Mouse (Mus musculus) embryonic facial prominence, embryonic 15.5 days (tissue): ENCODE results near the gene Tor1a. TPM values are rescaled to one million over a fixed set of nuclear protein-coding genes. Genes with fewer than 3 reads are reported as not detected.

Experiments
- ATAC-seq: fragments of 200-750 bp; cut with Nextera tagmentation; 2 replicates; pipeline ENCODE4 v1.8.0; 2017; ENCODE audit warnings: low read depth, moderate TSS enrichment; ENCODE audit not compliant: insufficient number of reproducible peaks, low FRiP score, low TSS enrichment
- H3K27ac ChIP-seq: fragments of 300-500 bp; sonication (generic); replicated peaks from 2 replicates; pipeline ENCODE4 v1.5.1; 2015; ENCODE audit warnings: mild to moderate bottlenecking, inconsistent platforms
- H3K27me3 ChIP-seq: fragments of 300-500 bp; sonication (generic); 2 replicates; pipeline ENCODE4 v1.6.1; 2015; ENCODE audit warnings: inconsistent platforms
- H3K36me3 ChIP-seq: fragments of 300-500 bp; sonication (generic); 2 replicates; pipeline ENCODE4 v1.6.1; 2015; ENCODE audit warnings: mild to moderate bottlenecking, inconsistent platforms
- H3K4me1 ChIP-seq: fragments of 300-500 bp; sonication (generic); 2 replicates; pipeline ENCODE4 v1.6.1; 2015; ENCODE audit warnings: inconsistent platforms
- H3K4me2 ChIP-seq: fragments of 300-500 bp; sonication (generic); replicated peaks from 2 replicates; pipeline ENCODE4 v1.6.1; 2015; ENCODE audit warnings: mild to moderate bottlenecking, inconsistent platforms
- H3K4me3 ChIP-seq: fragments of 300-500 bp; sonication (generic); replicated peaks from 2 replicates; pipeline ENCODE4 v1.5.1; 2015; ENCODE audit warnings: mild to moderate bottlenecking, inconsistent platforms
- H3K9ac ChIP-seq: fragments of 300-500 bp; sonication (generic); 2 replicates; pipeline ENCODE4 v1.6.1; 2015; ENCODE audit warnings: inconsistent platforms
- H3K9me3 ChIP-seq: fragments of 300-500 bp; sonication (generic); replicated peaks from 2 replicates; pipeline ENCODE4 v1.6.1; 2016; ENCODE audit warnings: inconsistent platforms
- WGBS: fragments of 180-500 bp; shearing (Covaris S2); methylation state at CpG from one replicate; pipeline ENCODE4 v1.1.7; 2015; 5-methylcytosine and 5-hydroxymethylcytosine counted together
- polyA plus RNA-seq: library from polyadenylated mRNA; unstranded; fragments of >200 nt; fragmentation: Nextera tagmentation; extraction: Ambion mirVana; gene quantifications from 2 replicates; pipeline ENCODE4 v1.2.1, GENCODE M21; 2015

The Tor1a gene
- polyA plus RNA-seq, 1 experiment from 2014 or later = 79.1 TPM

DNA sequence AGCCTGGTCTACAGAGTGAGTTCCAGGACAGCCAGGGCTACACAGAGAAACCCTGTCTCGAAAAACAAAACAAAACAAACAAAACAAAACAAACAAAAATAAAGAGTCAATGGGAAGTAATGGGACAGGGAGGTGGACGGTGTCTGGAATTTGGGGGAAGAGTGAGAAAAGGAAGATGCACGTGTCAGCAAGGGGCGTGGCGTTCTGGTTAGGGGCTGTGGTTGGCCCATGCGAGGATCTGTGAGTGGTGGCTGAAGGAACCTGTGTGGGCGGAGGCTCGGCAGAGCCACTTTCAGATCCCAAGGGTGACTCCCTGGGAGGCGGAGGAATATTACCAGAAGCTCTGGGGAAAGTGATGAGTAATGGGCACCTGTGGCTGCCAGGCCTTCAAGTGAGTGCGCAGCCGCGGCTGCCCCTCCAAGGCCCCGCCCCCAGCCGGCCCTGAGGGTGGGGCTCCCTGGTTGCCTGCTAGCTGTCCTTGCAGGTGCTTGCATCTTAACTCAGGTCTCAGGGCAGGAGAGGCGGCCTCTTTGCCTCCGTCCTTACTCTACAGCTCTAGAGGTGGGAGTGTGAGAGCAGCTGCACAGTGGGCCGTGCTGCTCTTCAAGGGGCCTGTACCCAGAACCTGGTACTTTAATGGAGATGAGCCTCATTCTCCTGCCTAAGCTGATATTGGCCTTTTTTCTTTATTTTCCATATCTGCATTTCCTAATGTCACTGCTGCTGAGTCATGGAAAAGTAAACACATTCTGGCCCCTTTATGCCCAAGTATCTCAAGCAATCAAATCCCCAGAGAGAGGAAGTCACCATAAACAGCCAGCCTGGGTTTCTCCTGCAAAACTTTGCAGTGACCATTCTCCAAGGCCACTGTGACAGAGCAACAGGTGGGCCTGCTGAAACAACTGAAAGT, 17.6 kb upstream of the Tor1a start:
- Histone ChIP-seq H3K36me3 (peaks cover 10% of the 10 kb centered on the region), H3K27me3 (no peaks in the 10 kb centered on the region), H3K9ac (no peak overlapping the region), H3K4me3 (no peak overlapping the region), H3K9me3 (no peaks in the 10 kb centered on the region), H3K4me2 (no peak overlapping the region), H3K27ac (no peak overlapping the region), H3K4me1 (peaks cover 24% of the 10 kb centered on the region)
- no peak for ATAC-seq
- 28% methylated on average over 17 of the region's 17 CpGs for WGBS

DNA sequence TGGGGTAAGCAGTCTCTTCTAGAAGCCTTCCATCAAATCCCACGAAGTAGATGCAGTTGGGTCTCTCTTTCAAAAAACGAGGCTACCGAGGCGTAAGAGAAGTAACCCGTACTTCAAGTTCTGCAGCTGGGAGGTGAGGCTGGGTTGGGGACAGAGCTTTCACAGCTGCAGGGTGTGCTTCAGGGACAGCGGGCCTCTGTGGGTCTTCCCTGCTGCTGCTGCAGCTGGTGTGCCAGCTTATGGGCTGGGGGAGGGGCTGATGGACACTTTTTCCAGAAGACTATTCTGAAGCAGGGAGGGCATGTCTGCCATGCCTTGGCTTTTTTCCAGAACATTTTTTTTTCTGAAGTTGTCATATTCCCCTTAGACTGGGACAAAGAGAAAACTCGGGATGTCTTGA, 15.3 kb upstream of the Tor1a start:
- H3K9ac ChIP-seq = peak overlapping the region; percentile 55; the same call in 1 of the 2 replicates
- H3K27me3 ChIP-seq = no peaks in the 10 kb centered on the region
- H3K9me3 ChIP-seq = no peaks in the 10 kb centered on the region
- peak overlapping the region; percentile 59 for H3K27ac ChIP-seq
- H3K36me3 ChIP-seq = peaks cover 23% of the 10 kb centered on the region
- H3K4me2 ChIP-seq = peak overlapping the region; percentile 80
- ATAC-seq = no peak
- peak overlapping the region; percentile 81 for H3K4me3 ChIP-seq
- peaks cover 25% of the 10 kb centered on the region for H3K4me1 ChIP-seq
- 36% methylated on average over 7 of the region's 7 CpGs for WGBS

DNA sequence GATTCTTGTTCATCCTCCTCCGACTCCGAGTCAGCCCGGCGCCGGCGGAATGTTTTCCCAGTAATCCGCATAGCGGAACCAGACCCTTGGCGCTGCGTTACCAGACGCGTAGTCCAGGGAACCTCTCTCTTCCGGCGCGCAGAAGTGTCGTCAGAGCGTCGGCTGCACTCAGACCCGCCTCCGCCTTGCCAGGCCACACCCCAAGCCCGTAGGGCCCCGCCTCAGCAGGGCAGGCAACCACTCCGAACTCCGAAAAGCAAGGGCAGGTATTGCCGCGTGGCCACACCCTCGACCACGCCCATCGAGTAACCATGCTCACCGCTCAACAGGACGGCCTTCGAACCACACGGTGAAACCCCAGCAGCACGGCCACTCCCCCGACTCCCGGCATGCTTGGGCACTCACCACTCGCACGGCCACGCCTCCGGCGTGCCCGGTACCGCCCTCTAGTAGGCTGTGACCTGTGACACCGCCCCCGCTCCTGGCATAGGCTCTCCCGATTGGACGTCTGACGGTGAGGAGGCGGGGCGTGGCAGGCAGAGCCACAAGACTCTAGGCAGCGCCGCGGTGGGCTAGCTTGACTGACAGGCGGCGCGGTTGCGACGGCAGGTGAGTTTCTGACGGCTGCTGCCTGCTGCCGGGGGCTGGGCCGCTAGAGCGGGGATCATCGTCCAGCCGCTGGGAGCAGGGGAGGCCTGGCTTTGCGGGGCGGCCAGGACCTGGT, 14.2 kb upstream of the Tor1a start, which contains the start of the genes BC005624 and Usp20:
Gene BC005624 (minus strand): TSS at position 412 of the 724 bp plus-strand sequence.
Gene Usp20 (plus strand): TSS at position 490 of the 724 bp plus-strand sequence.
- peaks cover 30% of the 10 kb centered on the region for H3K36me3 ChIP-seq
- peak within 1 kb of the TSS; percentile 59 for H3K27ac ChIP-seq
- WGBS = under 1% methylated on average over 66 of the region's 66 CpGs
- H3K27me3 ChIP-seq = no peaks in the 10 kb centered on the region
- no peaks in the 10 kb centered on the region for H3K9me3 ChIP-seq
- peaks cover 25% of the 10 kb centered on the region for H3K4me1 ChIP-seq
- H3K4me2 ChIP-seq = peak within 1 kb of the TSS; percentile 80
- peak within 1 kb of the TSS; percentile 55 for H3K9ac ChIP-seq
- peak within 1 kb of the TSS; percentile 81 for H3K4me3 ChIP-seq
- peak; percentile 99 for ATAC-seq

DNA sequence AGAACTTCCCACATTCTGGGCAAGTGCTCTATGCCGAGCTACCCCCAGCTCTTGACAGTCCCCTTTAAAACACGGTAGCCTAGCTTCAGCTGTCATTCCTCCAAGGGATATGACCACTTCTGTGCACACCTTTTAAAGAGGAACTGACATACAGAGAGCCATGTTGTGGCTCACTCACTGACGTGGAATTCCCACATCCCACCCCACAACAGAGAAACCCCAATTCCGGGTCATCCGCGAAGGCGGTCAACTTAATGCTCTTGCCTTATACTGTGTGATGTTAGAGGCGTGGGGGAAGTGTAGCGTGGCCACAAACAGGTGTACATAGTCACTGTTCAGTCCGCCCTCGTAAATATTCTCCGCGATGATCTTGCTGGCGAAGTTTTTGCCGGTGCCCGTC, 907 bp downstream of the Tor1a start:
- peak overlapping the region; percentile 96 for H3K4me3 ChIP-seq
- peaks cover 37% of the 10 kb centered on the region for H3K36me3 ChIP-seq
- no peak overlapping the region for H3K27ac ChIP-seq
- peak overlapping the region; percentile 84 for H3K9ac ChIP-seq
- H3K9me3 ChIP-seq = no peaks in the 10 kb centered on the region
- ATAC-seq = no peak
- peak overlapping the region; percentile 83 for H3K4me2 ChIP-seq
- H3K27me3 ChIP-seq = no peaks in the 10 kb centered on the region
- WGBS = 17% methylated on average over 16 of the region's 16 CpGs
- peaks cover 19% of the 10 kb centered on the region for H3K4me1 ChIP-seq

DNA sequence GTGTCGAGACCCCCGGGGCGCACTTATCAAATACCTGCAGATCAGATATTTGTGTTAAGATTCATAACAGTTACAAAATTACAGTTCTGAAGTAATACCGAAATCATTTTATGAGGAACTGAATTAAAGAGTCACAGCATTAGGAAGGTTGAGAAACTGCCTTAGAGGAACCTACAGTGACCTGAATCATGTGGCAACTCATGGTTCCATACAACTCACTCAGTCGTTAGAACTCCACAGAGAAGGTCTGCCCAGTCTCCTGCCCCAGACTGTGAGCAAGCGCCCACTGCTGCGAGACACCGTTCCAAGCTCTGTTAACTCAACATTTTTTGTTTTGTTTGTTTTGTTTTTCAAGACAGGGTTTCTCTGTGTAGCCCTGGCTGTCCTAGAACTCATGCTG, 2.1 kb downstream of the Tor1a start:
- H3K27ac ChIP-seq = no peak overlapping the region
- no peaks in the 10 kb centered on the region for H3K27me3 ChIP-seq
- H3K9ac ChIP-seq = no peak overlapping the region
- no peaks in the 10 kb centered on the region for H3K9me3 ChIP-seq
- peaks cover 46% of the 10 kb centered on the region for H3K36me3 ChIP-seq
- H3K4me2 ChIP-seq = no peak overlapping the region
- no peak overlapping the region for H3K4me3 ChIP-seq
- ATAC-seq = no peak
- 88% methylated on average over 8 of the region's 8 CpGs for WGBS
- peaks cover 19% of the 10 kb centered on the region for H3K4me1 ChIP-seq

DNA sequence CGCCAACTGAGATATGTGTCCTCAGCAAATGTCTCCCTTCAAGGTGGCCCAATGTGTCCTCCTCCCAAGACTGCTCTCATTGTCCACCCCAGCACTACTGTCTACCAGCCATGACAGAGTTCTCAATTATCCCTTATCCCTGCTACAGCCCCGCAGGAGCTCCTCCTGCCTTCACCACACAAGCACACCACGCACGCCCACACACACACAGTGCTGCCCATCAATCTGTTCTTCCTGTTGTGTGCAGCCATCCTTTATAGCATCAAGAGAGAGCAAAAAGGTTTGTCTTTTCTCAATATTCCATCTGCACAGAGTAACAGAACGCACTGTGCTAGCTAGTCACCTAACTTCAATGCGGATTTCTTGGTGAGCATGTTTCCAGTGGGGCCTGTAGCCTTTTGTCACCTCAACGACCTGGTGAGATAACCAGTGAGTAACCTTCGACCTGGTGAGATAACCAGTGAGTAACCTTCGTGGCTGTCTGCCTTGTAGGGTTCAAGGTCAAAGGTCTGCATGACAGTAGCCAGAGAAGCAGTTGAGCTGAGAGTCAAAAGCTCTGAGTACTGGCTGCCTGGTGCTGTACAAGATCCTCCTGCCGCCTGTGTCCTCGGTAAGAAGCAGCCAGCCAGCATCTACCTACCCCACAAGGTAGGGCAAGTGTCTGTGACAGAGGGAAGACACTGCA, 5.0 kb downstream of the Tor1a start:
- Histone ChIP-seq H3K9me3 (no peaks in the 10 kb centered on the region), H3K27me3 (no peaks in the 10 kb centered on the region), H3K4me2 (no peak overlapping the region), H3K4me3 (no peak overlapping the region), H3K4me1 (peaks cover 16% of the 10 kb centered on the region), H3K9ac (no peak overlapping the region), H3K36me3 (peaks cover 75% of the 10 kb centered on the region), H3K27ac (no peak overlapping the region)
- 84% methylated on average over 11 of the region's 11 CpGs for WGBS
- no peak for ATAC-seq

DNA sequence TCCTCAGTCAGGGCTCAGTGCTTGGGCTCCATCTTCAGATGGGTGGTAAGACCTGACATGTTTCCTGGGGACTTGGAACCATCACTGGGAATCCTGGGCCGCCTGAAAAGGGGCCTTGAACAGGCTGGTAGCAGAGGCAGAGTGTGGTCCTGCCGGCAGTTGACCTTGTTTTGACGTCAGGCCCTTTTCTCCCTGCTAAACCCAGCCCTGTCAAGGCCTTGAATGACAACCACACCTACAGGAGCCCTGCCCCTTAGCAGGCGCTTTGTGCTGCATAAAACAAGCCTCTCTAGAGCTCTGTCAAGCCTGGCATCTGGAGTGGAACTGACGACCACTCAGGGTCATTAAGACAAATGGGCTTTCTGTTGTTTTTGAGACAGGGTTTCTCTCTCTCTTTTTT, 7.9 kb downstream of the Tor1a start:
- H3K27ac ChIP-seq = no peak overlapping the region
- H3K4me2 ChIP-seq = no peak overlapping the region
- H3K4me3 ChIP-seq = no peak overlapping the region
- WGBS = 49% methylated on average over 5 of the region's 5 CpGs
- H3K27me3 ChIP-seq = no peaks in the 10 kb centered on the region
- no peak for ATAC-seq
- peaks cover 14% of the 10 kb centered on the region for H3K4me1 ChIP-seq
- no peaks in the 10 kb centered on the region for H3K9me3 ChIP-seq
- peaks cover 99% of the 10 kb centered on the region for H3K36me3 ChIP-seq
- no peak overlapping the region for H3K9ac ChIP-seq

DNA sequence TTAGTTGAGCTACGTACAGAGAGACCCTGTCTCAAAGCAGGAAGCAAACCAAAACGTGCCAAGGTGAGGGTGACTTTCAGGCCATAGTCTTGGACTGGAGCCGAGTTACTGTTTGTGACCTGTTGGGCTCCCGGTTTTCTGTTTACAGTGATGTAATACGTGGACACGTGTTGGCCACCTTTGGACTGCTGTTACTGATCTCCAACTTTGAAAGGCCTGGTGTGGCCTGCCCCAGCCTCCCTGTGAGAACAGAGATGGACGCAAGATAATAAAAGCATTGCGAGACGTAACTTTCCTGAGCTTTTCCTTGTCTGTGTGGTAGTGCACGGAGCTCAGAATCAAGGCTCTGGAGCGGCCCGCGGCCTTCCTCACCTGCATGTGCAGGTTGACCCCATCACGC, 9.0 kb downstream of the Tor1a start:
- Histone ChIP-seq H3K9ac (no peak overlapping the region), H3K27me3 (no peaks in the 10 kb centered on the region), H3K4me3 (no peak overlapping the region), H3K4me2 (no peak overlapping the region), H3K9me3 (no peaks in the 10 kb centered on the region), H3K27ac (no peak overlapping the region), H3K4me1 (peaks cover 26% of the 10 kb centered on the region), H3K36me3 (peaks cover 88% of the 10 kb centered on the region)
- no peak for ATAC-seq
- WGBS = 86% methylated on average over 14 of the region's 14 CpGs

DNA sequence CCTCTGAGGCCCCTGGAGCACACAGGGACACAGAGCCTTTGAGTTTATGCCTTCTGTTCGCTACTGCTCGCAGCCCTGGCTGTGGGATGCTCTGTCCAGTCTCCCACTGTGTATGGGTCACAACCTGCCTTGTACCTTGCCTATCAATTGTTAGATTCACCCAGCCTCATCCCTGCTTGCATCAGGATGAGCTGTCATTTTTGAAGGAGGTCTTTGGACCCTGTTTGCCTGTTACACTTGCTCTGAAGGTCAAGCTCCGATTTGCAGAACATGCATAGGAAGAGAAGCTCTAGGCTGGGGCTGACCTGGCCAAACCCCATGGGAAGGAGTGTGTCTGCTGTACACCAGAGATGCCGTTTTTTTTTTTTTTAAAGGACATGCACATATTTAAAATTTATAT, 10.2 kb downstream of the Tor1a start:
- H3K27me3 ChIP-seq = no peaks in the 10 kb centered on the region
- H3K27ac ChIP-seq = no peak overlapping the region
- no peaks in the 10 kb centered on the region for H3K9me3 ChIP-seq
- no peak overlapping the region for H3K9ac ChIP-seq
- H3K4me3 ChIP-seq = no peak overlapping the region
- no peak overlapping the region for H3K4me2 ChIP-seq
- no peak for ATAC-seq
- peaks cover 30% of the 10 kb centered on the region for H3K4me1 ChIP-seq
- peaks cover 76% of the 10 kb centered on the region for H3K36me3 ChIP-seq
- 82% methylated on average over 4 of the region's 4 CpGs for WGBS

DNA sequence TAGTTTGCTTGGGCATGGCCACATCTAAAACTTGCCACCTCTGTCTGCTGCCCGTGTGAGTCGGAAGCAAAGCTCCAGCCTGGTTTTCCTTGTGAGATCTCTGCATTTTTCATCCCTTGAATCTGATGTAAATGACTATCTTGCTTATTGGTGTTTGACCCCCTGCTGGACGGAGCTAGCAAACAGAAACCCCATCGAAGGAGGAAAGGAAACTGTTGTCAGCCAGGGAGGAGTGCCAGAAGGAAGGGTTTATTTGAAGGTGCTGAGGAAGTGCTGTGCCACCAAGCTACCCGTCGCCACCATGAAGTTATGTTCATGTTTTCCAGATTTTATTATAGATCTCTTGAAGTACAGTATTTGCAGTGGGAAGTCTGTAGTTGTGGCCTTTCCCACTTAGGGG, 12.9 kb downstream of the Tor1a start:
- WGBS = 56% methylated on average over 6 of the region's 6 CpGs
- Histone ChIP-seq H3K9me3 (no peaks in the 10 kb centered on the region), H3K4me2 (peak overlapping the region; percentile 60), H3K27me3 (no peaks in the 10 kb centered on the region), H3K9ac (no peak overlapping the region), H3K4me1 (peaks cover 34% of the 10 kb centered on the region), H3K36me3 (peaks cover 50% of the 10 kb centered on the region), H3K27ac (no peak overlapping the region), H3K4me3 (no peak overlapping the region; the same call in 1 of the 2 replicates)
- no peak for ATAC-seq
